Mouse (Mus musculus) MEL (cell line): Measurements from ENCODE around the gene H13. TPM values are rescaled to one million over a fixed set of nuclear protein-coding genes. Genes with fewer than 3 reads are reported as not detected.

Experiments used
- DNase-seq: peaks from one replicate; pipeline ENCODE4 v3.0.0; 2011; ENCODE audit warnings: low read depth, low spot score
- H3K27ac ChIP-seq: 2 replicates; pipeline ENCODE4 v1.5.1; 2012; ENCODE audit warnings: low read depth, mild to moderate bottlenecking, control low read depth, low read length, moderate library complexity; ENCODE audit not compliant: control insufficient read depth
- H3K27me3 ChIP-seq, 2 experiments: fragments of 150-350 bp in 1 of 2; sonication (generic) in 1 of 2; 2 replicates each; pipeline ENCODE4 v1.6.1; 2012; ENCODE audit warnings: low read length in 2 of 2, mild to moderate bottlenecking in 2 of 2, improper control_type of control experiment in 1 of 2, moderate library complexity in 1 of 2; ENCODE audit not compliant: insufficient read depth in 2 of 2, control insufficient read depth in 1 of 2
- H3K36me3 ChIP-seq, 2 experiments: 2 replicates each; pipeline ENCODE4 v1.6.1; 2012 to 2014; ENCODE audit warnings: low read length in 2 of 2, improper control_type of control experiment in 1 of 2, inconsistent platforms in 1 of 2, mild to moderate bottlenecking in 1 of 2; ENCODE audit not compliant: insufficient read depth in 2 of 2, control insufficient read depth in 1 of 2
- H3K4me1 ChIP-seq, 2 experiments: fragments of 150-350 bp in 1 of 2; sonication (generic) in 1 of 2; 2 replicates each; pipeline ENCODE4 v1.6.1; 2012; ENCODE audit warnings: low read length in 2 of 2, improper control_type of control experiment in 1 of 2, mild to moderate bottlenecking in 1 of 2; ENCODE audit not compliant: insufficient read depth in 2 of 2, control insufficient read depth in 1 of 2
- H3K4me3 ChIP-seq, 2 experiments: fragments of 150-350 bp in 1 of 2; sonication (generic) in 1 of 2; 2 replicates each; pipeline ENCODE4 v1.5.1; 2012; ENCODE audit warnings: low read depth in 2 of 2, low read length in 2 of 2, mild to moderate bottlenecking in 2 of 2, moderate library complexity in 2 of 2, control low read depth in 1 of 2, improper control_type of control experiment in 1 of 2; ENCODE audit not compliant: control insufficient read depth in 1 of 2, insufficient read depth in 1 of 2
- H3K79me2 ChIP-seq: 2 replicates; pipeline ENCODE4 v1.6.1; 2012; ENCODE audit warnings: mild to moderate bottlenecking, low read length, moderate library complexity; ENCODE audit not compliant: control insufficient read depth, poor library complexity, insufficient read depth
- H3K9ac ChIP-seq: 2 replicates; pipeline ENCODE4 v1.6.1; 2012; ENCODE audit warnings: low read depth, mild to moderate bottlenecking, control low read depth, low read length, moderate library complexity; ENCODE audit not compliant: control insufficient read depth, poor library complexity, severe bottlenecking
- H3K9me3 ChIP-seq: fragments of 150-350 bp; sonication (generic); replicated peaks from 2 replicates; pipeline ENCODE4 v1.6.1; 2012; ENCODE audit warnings: mild to moderate bottlenecking, low read length, improper control_type of control experiment, moderate library complexity; ENCODE audit not compliant: insufficient read depth
- CTCF ChIP-seq, 3 experiments: IDR thresholded peaks in 2 of 3; conservative IDR thresholded peaks in 1 of 3; 2 replicates each; pipeline ENCODE4 v1.5.1; 2011 to 2012; ENCODE audit warnings: low read length in 3 of 3, low read depth in 2 of 3, mild to moderate bottlenecking in 2 of 3, improper control_type of control experiment in 1 of 3, inconsistent platforms in 1 of 3, mixed read lengths in 1 of 3, moderate library complexity in 1 of 3; ENCODE audit not compliant: control insufficient read depth in 1 of 3, insufficient read depth in 1 of 3, poor library complexity in 1 of 3, severe bottlenecking in 1 of 3
- E2F4 ChIP-seq: IDR thresholded peaks from 2 replicates; pipeline ENCODE4 v1.6.1; 2011; ENCODE audit warnings: low read depth, low read length, improper control_type of control experiment, borderline replicate concordance
- EP300 ChIP-seq, 2 experiments: IDR thresholded peaks; 2 replicates each; pipeline ENCODE4 v1.6.1; 2011; ENCODE audit warnings: improper control_type of control experiment in 2 of 2, low read length in 2 of 2, low read depth in 1 of 2, mild to moderate bottlenecking in 1 of 2
- ETS1 ChIP-seq: IDR thresholded peaks from 2 replicates; pipeline ENCODE4 v1.6.1; 2012; ENCODE audit warnings: low read depth, mild to moderate bottlenecking, inconsistent platforms, low read length, improper control_type of control experiment, moderate library complexity
- GATA1 ChIP-seq: IDR thresholded peaks from 2 replicates; pipeline ENCODE4 v1.6.1; 2011; ENCODE audit warnings: low read depth, low read length, improper control_type of control experiment
- HCFC1 ChIP-seq: IDR thresholded peaks from 2 replicates; pipeline ENCODE4 v1.6.1; 2012; ENCODE audit warnings: low read depth, mild to moderate bottlenecking, inconsistent platforms, low read length, improper control_type of control experiment, moderate library complexity
- JUND ChIP-seq: IDR thresholded peaks from 2 replicates; pipeline ENCODE4 v1.6.1; 2011; ENCODE audit warnings: low read depth, mild to moderate bottlenecking, improper control_type of control experiment, low read length
- MAX ChIP-seq: IDR thresholded peaks from 2 replicates; pipeline ENCODE4 v1.6.1; 2011; ENCODE audit warnings: low read length, improper control_type of control experiment
- MXI1 ChIP-seq: IDR thresholded peaks from 2 replicates; pipeline ENCODE4 v1.6.1; 2011; ENCODE audit warnings: mild to moderate bottlenecking, low read depth, low read length, improper control_type of control experiment
- MYC ChIP-seq: IDR thresholded peaks from 2 replicates; pipeline ENCODE4 v1.6.1; 2011; ENCODE audit warnings: low read depth, mild to moderate bottlenecking, low read length, improper control_type of control experiment, moderate library complexity
- NELFE ChIP-seq: IDR thresholded peaks from 2 replicates; pipeline ENCODE4 v1.6.1; 2011; ENCODE audit warnings: low read depth, low read length, improper control_type of control experiment
- POLR2AphosphoS5 ChIP-seq: IDR thresholded peaks from 2 replicates; pipeline ENCODE4 v1.6.1; 2012; ENCODE audit warnings: low read depth, borderline replicate concordance, mild to moderate bottlenecking, inconsistent platforms, low read length, moderate library complexity, mixed read lengths
- SIN3A ChIP-seq: IDR thresholded peaks from 2 replicates; pipeline ENCODE4 v1.6.1; 2012; ENCODE audit warnings: low read length, improper control_type of control experiment, inconsistent platforms
- TAL1 ChIP-seq: IDR thresholded peaks from 2 replicates; pipeline ENCODE4 v1.6.1; 2012; ENCODE audit warnings: mild to moderate bottlenecking, inconsistent platforms, low read length, moderate library complexity, mixed read lengths
- TCF12 ChIP-seq: IDR thresholded peaks from 2 replicates; pipeline ENCODE4 v1.6.1; 2014; ENCODE audit warnings: low read depth, mild to moderate bottlenecking, inconsistent platforms, low read length, improper control_type of control experiment, moderate library complexity
- UBTF ChIP-seq: IDR thresholded peaks from 2 replicates; pipeline ENCODE4 v1.6.1; 2012; ENCODE audit warnings: low read depth, mild to moderate bottlenecking, inconsistent platforms, low read length, improper control_type of control experiment, moderate library complexity, borderline replicate concordance; ENCODE audit not compliant: insufficient read depth
- USF1 ChIP-seq: IDR thresholded peaks from 2 replicates; pipeline ENCODE4 v1.6.1; 2014; ENCODE audit warnings: low read depth, mild to moderate bottlenecking, inconsistent platforms, low read length, improper control_type of control experiment, moderate library complexity
- ZC3H11A ChIP-seq: IDR thresholded peaks from 2 replicates; pipeline ENCODE4 v1.6.1; 2012; ENCODE audit warnings: low read depth, mild to moderate bottlenecking, inconsistent platforms, low read length, improper control_type of control experiment
- ZMIZ1 ChIP-seq: IDR thresholded peaks from 2 replicates; pipeline ENCODE4 v1.6.1; 2012; ENCODE audit warnings: low read depth, mild to moderate bottlenecking, inconsistent platforms, low read length, improper control_type of control experiment, moderate library complexity
- polyA plus RNA-seq, 2 experiments: library from polyadenylated mRNA; stranded (reverse) in 1 of 2; unstranded in 1 of 2; fragments of >175 nt in 1 of 2; fragments of >200 nt in 1 of 2; gene quantifications; 2 replicates each; pipeline versions ENCODE4 v1.2.1 to v1.2.4; 2012; ENCODE audit warnings: low replicate concordance in 2 of 2, low read depth in 1 of 2; ENCODE audit not compliant: insufficient read length in 2 of 2, insufficient read depth in 1 of 2, missing spikeins in 1 of 2
- total RNA-seq: library from RNA; depleted of rRNA; stranded (reverse); fragments of 300-350 nt; gene quantifications from 2 replicates; pipeline ENCODE4 v1.2.3, GENCODE M21; 2012

H13 gene
- total and polyA plus RNA-seq, 3 experiments = 82.7 to 421 (median 139) TPM

- H3K4me1 ChIP-seq = no peaks in the 10 kb centered on the region
Observed at GRCm38 (mm10) chr2:152725178-152725750, 56.0 kb downstream of the H13 start.

GRCm38 (mm10) chr2:152726213-152726612, 57.0 kb downstream of the H13 start:
- H3K36me3 ChIP-seq = no peaks in the 10 kb centered on the region
- no peaks in the 10 kb centered on the region for H3K79me2 ChIP-seq
- H3K9ac ChIP-seq = no peak overlapping the region
- TF ChIP-seq MAX (no peak), ZMIZ1 (no peak), CTCF (IDR thresholded peaks at IDR 0.05 in 2 of 3, conservative IDR thresholded peaks at IDR 0.05 in 1 of 3; ENCODE audit: control insufficient read depth in 1 of 3, insufficient read depth in 1 of 3, low read depth in 2 of 3, low read length in 3 of 3, poor library complexity in 1 of 3, severe bottlenecking in 1 of 3) (no peak), HCFC1 (no peak), GATA1 (no peak), TAL1 (no peak), ZC3H11A (no peak), MXI1 (no peak), USF1 (no peak), UBTF (no peak), NELFE (no peak), TCF12 (no peak), SIN3A (no peak), EP300 (IDR thresholded peaks at IDR 0.05; ENCODE audit: low read depth in 1 of 2, low read length in 2 of 2) (no peak), E2F4 (no peak), POLR2AphosphoS5 (no peak), ETS1 (no peak)
- H3K9me3 ChIP-seq = no peaks in the 10 kb centered on the region
- DNase-seq = no peak
- no peaks in the 10 kb centered on the region; a peak in 1 of 4 replicates for H3K27me3 ChIP-seq
- H3K27ac ChIP-seq = no peak overlapping the region
- no peaks in the 10 kb centered on the region for H3K4me1 ChIP-seq
- H3K4me3 ChIP-seq = no peak overlapping the region

More at GRCm38 (mm10) chr2:152725178-152725750, 56.0 kb downstream of the H13 start:
- TF ChIP-seq GATA1 (no peak), POLR2AphosphoS5 (no peak), UBTF (no peak), NELFE (no peak), MYC (no peak), ZC3H11A (no peak), HCFC1 (no peak), JUND (no peak), TCF12 (no peak)
- Histone ChIP-seq H3K4me3 (no peak overlapping the region), H3K9me3 (no peaks in the 10 kb centered on the region), H3K79me2 (no peaks in the 10 kb centered on the region), H3K36me3 (no peaks in the 10 kb centered on the region), H3K27ac (no peak overlapping the region), H3K9ac (no peak overlapping the region), H3K27me3 (no peaks in the 10 kb centered on the region; a peak in 1 of 4 replicates)
- no peak for DNase-seq
